Mouse (Mus musculus) spleen, adult 12 weeks (tissue): ENCODE measurements around the gene Socs2.

Experiments
- DNase-seq: peaks from one replicate; pipeline ENCODE4 v3.0.0; 2022; ENCODE audit warnings: low spot score

Socs2 gene

GRCm38 (mm10) chr10:95420284-95420683 lies 3.3 kb upstream of the Socs2 start:
- no peak for DNase-seq

DNA sequence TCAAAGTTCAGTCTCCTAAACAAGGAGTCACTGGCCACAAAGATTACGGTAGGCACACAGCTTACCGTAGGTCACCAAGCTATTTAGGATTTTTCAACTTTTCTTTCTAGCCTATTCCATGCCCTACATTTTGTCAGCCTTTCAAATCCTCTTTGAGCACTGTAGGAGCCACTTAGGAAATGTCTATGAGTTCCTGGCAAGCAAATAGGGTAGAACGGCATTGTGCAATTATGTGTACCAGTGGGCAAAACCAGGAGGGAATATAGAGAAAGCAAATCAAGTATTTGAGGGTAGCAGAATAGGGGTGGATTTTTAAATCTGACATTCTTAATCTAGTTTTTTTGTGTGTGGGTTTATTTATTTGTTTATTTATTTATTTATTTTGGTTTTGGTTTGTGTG lies 2.7 kb upstream of the Socs2 start:
- DNase-seq: no peak

- no peak for DNase-seq
Measured at GRCm38 (mm10) chr10:95418631-95419030, 1.7 kb upstream of the Socs2 start.

DNA sequence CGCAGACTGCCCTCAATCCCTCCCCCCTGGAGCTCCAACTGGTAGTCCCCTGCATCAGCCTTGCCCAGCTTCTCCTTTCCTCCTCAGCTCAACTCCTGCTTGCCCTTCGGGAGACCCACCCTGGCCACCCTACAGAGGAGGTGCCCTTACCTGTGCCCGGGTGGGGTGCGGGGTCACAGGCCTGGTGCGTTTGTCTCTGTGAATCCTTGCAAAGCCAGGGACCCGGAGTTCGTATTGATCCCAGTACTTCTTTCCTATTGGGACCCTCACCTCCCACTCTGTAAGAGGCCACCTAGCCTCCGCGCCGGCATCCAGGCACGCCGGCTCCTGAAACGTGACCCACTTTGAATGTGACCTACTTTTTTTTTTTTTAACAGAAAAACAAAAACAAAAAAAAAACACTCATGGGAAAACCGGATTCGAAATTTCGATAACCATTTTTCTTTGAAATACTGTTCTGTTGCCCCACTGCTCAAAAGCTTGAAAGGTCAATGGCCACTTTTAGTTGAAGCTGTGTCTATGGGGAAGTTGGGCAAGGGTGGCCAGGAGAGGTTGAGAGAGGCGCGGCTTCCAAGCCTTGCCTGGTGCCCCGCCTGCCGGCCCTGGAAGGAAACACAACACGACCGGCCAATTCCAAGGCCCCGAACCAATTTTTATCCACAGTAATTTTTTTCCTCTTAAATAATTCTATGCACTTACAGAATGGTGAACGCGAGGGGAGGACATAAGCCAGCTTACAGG lies 686 bp upstream of the Socs2 start:
- DNase-seq: peak; percentile 24

DNA sequence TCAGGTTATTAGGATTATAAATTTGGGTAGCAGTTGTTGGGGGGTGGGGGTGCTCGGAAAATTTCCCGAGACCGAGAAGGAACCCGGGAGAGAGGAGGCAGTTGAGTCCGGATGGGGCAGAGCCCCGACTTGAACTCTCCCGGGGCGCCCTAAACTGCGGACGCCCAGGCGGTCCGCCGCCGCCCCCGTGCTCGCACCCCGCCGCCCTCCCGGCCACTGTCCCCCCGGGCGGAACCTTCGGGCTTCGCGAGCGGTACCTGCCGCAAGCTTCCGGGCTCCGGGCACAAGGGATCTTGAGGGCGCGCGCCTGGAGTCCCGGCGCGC lies 657 bp downstream of the Socs2 start:
- no peak for DNase-seq

GRCm38 (mm10) chr10:95415533-95416360 lies 1.2 kb downstream of the Socs2 start:
- no peak for DNase-seq

GRCm38 (mm10) chr10:95415159-95415532 lies 1.8 kb downstream of the Socs2 start:
- no peak for DNase-seq

DNA sequence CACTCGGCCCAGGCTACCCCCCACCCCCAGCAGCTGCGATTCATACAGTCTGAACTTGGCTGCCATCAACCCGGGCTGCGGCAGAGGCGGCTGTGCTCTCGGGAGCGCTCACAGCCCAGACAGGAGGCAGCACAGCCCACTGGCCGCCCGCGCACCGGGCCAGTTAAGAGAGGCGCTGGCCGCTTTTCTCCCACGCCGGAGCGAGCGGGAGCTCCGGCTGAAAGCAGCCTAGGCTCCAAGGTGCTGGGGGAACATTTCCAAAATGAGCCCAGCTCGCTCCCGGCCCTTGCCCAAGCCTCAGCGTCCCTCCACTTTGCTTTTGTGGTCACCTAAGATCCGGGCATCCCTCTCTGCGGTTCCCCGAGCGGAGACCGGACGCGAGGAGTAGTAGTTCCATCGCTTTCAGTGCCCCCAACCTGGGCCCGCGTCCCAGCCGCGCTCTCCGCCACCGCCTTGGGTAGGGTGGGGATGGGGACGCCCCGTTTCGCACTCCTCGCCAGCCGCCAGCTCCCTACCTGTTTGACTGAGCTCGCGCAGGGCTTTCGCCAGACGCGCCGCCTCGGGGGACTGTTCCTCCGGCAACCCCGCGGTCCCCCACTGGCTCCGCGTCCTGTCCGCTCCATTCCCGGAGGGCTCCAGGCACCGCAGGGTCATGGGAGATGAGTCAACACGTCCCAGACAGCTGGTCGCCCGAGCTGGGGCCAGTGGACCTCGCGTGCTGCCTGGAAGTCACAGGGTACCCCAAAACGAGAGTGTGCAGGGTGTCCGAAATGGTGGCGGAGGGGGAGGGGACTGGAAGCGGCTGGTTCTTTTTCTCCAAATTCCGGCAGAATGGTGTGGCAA lies 2.4 kb downstream of the Socs2 start:
- no peak for DNase-seq

DNA sequence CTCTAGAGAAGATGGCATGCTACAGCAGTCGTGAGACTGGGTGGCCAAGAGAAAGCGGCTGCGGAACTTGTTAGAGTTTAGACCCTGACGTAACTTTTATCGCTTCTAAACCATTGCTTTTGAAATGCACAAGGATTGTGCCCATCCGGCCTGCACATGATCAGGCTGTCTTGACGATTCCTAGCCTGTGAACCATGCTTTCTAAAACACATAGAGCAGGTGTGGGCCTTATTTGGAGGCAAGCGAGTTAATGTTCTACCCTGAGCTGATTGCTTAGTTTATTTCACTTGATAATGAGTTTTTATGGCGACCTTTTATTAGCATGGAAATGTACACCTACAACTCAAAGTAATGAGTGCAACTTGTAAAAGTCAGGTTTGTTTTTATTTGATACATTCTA lies 5.8 kb downstream of the Socs2 start:
- DNase-seq: no peak

DNA sequence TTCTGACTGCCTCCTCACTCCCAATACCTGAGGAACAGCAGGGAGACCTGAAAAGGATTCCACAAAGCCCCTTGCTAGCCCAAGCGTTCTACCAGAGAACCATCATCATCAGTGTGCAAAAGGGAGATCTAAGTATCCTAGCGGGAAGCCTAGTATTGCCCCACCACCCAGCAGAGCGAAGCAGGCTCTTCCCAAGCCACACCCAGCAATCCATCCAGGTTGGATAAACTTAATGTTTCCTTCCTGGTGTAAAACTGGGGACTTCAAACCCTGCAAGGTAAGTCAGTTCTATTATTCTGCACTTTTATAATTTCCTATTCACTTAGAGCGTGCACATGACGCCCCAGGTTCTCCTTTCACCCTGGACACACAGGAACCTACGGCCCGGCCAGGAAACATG lies 6.3 kb downstream of the Socs2 start:
- DNase-seq: no peak

DNA sequence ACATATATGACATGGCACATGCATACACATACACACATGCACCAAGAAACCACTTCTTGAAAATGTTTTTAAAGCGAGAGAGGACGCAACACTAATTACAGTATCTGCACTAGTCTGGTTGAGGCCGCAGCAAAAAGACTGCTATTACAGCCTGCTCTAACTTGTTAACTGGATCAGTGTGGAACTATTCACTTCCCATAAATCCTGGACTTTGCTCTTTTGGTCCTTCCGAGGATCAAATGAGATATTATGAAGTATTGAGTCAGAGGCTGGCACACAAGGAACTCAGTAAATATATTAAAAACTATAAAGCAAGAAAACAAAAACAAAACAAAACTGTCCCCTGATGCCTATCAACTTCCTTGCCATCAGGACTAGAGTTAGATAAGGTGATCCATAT lies 6.8 kb downstream of the Socs2 start:
- DNase-seq: no peak

- no peak for DNase-seq
Measured at GRCm38 (mm10) chr10:95409149-95409548, 7.8 kb downstream of the Socs2 start.

GRCm38 (mm10) chr10:95408487-95408886 lies 8.5 kb downstream of the Socs2 start:
- no peak for DNase-seq

DNA sequence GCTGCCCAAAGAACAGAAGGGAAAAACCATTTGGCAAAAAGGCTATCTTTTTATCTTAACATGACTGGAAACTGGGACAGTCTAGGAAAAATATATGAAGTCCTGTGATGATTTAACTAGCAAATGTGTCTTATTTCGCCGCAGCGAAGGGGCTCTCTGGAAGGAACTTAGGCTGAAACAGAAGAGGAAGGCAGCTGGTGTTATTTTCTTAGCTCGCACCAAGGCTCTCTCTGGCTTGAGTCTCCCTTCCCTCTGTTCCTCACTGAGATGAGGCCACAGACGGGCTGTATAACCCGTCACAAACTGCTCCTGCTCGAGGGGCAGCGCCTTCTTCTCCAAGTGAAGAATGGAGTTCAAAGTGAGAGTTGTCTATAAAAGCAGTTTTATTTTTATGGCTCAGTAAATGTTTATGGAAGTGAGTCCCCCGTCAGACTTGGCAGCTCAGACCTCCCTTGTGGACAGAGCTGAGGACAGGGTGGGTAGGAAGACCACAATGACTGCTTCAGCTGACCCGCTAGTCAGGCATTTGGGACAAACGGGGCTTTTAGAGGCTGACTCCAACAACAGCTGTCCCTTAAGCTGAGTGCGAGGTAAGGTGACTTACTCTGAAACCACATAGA lies 9.3 kb downstream of the Socs2 start:
- no peak for DNase-seq

GRCm38 (mm10) chr10:95404774-95405173 lies 12.2 kb downstream of the Socs2 start:
- DNase-seq: no peak

DNA sequence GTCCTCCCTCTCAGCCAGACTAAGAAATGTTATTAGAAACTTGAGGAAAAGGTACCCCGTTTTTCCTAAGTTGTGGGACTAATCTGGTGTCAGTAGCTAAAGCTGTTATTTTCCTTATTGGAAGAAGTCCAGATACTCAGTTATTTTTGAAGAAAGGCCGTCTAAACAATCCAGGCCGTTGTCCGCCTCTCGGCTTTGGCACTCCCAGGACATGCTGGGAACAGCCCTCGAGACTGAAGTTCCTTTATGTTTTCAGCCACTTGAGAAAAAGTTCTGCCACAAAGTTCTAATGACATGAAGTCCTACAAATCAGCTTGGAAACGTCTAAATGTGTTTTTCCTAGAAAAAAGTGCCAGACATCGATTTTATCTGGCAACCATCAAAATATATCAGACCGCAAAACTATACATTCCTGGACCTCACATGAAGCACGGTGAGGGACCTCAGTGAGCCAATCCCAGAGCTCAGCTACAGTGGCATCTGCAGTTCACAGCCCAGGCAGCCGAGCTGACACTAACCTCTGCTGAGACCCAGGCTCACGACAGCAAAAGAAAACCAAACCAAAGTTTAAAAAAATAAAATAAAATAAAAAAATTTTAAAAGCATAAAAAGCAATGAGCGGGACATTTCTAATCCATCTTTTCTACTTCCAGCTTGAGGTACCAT lies 17.2 kb downstream of the Socs2 start:
- DNase-seq: no peak

DNA sequence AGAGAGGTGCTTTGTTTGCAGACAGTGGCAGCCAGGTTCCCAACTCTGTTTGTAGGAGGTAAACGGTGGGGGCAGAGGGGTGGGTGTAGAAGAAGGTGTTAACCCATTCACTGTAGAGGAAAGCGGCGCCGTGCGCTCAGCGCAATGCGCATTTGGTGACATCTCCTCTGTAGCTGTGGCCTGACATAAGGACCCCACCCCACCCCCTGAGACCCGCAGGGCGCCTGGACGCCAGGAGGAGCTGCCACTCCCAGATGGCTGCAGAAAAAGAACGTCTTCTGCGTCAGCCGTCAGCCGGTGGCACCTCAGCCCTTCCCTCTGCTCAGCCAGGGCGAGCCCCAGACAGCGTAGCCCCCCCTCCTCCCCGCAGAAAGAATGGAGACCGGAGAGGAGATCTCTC lies 18.5 kb downstream of the Socs2 start:
- DNase-seq: no peak

- no peak for DNase-seq
Measured at GRCm38 (mm10) chr10:95397191-95397835, 19.7 kb downstream of the Socs2 start.

GRCm38 (mm10) chr10:95396356-95396755 lies 20.6 kb downstream of the Socs2 start:
- DNase-seq: no peak

GRCm38 (mm10) chr10:95394819-95395812 lies 21.9 kb downstream of the Socs2 start:
- no peak for DNase-seq
